Mouse (Mus musculus): ENCODE data around the gene Aoc3. TPM values are rescaled to one million over a fixed set of nuclear protein-coding genes. Genes with fewer than 3 reads are reported as not detected.
A peak's percentile ranks its signal among the peaks of the same experiment; 100 is the strongest.
"Not testable (repeated sequence)": the region's sequence is repeated elsewhere in the genome, so short reads cannot be mapped to it uniquely, and the experiment has no call there.

Aoc3 gene
- polyA plus RNA-seq, 1 experiment from 2014 or later = 0.69 TPM

DNA sequence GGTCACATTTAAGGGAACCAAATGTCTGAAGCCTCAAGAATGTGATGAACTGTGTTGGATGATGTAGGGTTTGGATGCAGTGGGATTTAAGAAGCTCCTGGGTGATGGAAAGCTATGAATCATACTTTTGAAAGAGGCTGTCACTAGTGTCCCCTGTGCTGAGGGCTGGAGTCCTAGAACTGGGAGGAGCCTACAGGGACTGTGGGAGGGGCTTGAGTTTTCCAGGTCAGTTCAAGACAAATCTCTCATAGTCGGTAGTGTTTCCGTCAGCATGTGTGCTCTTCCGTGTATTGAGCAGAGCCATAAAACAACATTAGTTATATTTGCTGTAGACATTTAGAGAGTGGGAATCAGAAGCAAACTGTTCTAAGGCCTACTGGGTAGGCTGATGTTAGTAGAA lies 3.1 kb upstream of the Aoc3 start:
- no peak for DNase-seq (ENCODE audit: low spot score)

DNA sequence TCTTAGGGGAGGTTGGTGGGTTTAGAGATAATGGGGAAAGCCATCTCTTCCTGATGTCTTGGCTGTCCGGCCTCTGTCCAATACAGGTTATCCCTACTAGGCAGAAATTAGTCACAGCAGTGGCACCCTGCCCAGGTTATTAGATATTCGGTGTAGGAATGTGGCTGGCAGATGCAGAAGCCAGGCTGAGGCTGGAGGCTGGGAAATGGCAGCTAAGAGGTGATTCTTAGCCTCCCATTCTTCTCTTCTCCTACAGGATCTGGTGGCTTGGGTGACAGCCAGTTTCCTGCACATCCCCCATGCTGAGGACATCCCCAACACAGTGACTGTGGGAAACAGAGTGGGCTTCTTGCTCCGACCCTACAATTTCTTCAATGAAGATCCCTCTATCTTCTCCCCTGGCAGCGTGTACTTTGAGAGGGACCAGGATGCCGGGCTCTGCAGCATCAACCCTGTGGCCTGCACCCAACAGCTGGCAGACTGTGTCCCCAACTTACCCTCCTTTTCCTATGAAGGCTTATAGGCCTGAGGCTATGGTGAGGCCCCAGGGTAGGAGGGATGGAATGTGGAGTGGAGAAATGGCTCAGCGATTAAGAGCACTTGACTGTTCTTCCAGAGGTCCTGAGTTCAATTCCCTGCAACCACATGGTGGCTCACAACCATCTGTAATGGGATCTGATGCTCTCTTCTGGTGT lies 1.3 kb upstream of the Aoc3 start:
- DNase-seq (ENCODE audit: low spot score) = no peak

DNA sequence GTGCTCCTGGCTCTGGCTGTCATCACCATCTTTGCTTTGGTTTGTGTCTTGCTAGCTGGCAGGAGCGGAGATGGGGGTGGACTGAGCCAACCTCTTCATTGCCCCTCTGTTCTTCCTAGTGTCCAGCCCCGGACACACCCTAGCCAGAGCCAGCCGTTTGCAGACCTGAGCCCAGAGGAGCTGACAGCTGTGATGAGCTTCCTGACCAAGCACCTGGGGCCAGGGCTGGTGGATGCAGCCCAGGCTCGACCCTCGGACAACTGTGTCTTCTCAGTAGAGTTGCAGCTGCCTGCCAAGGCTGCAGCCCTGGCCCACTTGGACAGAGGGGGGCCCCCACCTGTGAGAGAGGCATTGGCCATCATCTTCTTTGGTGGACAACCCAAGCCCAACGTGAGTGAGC lies 556 bp downstream of the Aoc3 start:
- DNase-seq (ENCODE audit: low spot score) = not testable (repeated sequence)

DNA sequence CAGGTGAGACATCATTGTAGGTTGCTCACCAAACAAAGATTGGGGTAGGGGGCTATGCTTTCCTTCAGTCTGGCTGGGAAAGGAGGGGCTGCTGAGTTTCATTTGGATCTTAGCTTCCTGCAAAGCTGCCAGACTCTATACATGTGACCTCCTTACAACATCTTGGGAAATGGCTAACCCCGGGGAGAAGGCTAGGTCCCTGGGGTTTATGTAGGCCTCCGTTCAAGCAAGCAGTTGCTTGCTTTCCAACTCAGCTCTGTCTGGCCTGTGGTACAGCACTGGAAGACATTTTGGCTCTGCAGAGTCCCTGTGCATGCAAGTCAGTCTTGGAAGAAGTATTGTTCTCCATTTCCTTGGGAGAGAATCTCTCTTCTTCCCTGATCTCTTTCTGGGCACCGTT lies 2.1 kb downstream of the Aoc3 start:
- no peak for DNase-seq (ENCODE audit: low spot score)

DNA sequence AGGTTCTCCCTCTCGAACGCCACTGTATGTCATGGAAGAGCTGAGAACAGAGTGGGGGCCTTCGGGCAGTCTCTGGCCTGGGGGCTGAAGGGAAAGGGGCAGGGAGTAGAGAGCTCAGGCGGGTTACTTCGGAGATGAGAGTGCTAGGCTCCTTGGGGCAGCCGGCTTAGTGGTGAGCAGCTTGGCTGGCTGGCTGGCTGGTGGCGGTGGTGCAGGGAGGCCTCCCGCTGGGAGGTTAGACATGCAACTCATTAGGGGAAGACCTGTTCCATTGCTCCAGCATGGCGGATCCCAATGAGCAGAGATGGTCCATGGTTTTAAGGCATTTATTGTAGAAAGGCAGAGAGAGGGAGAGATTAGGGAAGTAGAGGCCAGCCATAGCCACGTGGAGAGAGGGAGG lies 3.6 kb downstream of the Aoc3 start:
- no peak for DNase-seq (ENCODE audit: low spot score)

DNA sequence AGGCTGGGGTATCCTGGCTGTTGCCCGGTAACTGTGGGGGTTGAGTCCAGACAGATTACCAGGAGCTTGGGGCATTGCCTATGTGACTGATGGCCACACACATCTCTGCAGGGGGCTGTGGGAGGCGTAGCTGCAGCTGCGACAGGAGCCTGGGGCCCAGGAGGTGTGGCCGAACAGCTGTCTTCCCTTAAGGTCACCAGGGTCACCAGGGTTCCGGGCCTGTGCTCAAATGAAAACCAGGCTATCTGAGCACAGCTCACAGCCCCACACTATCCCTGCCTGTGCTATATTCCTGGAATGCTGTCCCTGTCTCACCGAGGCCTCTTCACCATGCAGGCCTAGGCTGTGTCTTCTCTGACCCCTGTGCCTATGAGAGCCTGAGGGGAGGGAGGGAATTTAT lies 4.1 kb downstream of the Aoc3 start:
- DNase-seq (ENCODE audit: low spot score) = no peak

DNA sequence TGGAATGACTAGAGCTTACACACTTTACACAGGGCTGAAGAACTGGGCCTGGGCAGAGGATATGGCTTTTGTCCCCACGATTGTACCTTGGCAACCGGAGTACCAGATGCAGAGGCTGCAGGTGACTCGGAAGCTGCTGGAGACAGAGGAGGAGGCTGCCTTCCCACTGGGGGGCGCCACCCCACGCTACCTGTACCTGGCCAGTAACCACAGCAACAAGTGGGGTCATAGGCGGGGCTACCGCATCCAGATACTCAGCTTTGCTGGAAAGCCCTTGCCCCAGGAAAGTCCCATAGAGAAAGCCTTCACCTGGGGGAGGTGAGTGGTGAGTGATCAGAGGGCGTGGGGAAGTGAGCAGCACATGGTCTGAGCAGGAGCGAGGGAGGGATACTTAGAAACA lies 5.3 kb downstream of the Aoc3 start:
- DNase-seq (ENCODE audit: low spot score) = no peak

DNA sequence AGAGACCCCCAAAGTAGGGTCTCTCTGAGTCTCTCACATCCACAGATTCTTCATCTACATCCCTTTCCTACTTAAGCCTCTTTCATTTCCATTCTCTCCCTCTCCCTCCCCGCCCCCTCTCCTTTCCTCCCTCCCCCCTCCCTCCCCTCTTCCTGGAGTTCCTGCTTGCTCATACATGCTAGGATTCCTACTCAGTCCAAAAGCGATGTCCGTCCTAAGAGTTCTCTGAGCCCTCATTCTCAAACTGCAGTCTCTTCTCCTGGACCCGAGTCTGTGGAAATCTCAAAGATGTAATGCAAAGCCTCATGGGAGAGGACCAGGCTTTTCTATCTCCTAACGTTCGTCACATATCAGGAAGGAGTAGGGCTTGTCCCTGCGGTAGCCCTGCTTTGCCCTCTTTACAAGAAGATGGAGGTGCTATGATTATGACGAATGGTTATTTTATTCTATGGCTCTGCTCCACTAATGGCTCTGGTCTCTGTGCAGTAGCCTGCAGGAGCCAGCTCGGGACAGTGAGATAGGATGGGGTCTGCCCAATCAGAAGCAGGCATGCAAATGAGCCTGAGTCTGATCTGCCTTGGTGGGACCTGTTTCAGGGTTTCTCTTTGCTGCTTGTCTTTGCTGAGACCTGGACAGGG lies 7.8 kb downstream of the Aoc3 start:
- peak; percentile 63 for DNase-seq (ENCODE audit: low spot score)

DNA sequence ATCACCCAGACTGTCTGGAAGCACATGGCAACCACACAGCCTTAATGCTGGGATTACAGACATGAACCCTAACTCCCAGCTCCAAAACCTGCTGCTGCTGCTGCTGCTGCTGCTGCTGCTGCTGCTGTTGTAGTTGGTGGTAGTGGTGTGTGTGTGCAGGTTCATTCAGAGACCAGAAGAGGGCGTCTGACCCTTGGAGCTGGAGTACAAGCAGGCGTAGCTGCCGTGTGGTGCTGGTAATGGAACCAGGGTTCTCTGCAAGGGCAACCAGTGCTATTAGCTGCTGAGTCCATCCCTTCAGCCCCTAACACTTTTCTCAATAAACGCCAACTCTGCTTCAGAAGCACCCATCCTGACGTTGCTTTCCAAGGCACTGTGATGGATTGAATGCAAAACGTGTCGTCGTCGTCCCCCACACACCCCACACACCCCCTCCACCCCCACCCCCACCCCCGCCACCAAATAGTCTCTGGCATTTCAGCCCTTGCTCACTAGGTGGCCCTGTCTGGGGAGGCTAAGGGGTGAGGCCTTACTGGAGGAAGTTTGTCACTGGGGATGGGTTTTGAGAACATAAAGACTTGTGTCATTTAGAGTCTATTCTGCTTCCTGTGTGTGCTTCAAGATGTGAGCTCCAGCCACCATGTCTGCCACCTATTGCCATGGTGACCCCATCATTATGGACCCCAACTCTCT lies 16.8 kb downstream of the Aoc3 start:
- DNase-seq (ENCODE audit: low spot score) = no peak

DNA sequence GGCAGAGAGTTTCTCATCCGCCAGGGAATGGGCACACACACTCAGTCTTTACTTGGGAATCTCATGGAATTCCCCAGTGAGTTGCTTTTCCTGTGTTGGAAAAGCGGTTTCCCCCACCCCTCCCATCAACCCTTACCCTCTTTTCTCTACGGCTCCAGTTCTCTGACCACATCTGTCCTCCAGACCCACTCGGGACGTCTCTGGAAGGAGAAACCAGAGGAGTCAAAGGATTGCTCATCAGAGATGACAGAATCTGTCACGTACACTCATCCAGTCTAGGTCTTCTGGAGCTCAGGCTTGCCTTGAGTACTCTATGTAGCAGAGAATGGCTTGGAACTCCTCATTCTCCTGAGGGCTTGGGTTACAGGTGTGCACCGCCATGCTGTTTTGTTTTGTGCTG lies 18.4 kb downstream of the Aoc3 start:
- no peak for DNase-seq (ENCODE audit: low spot score)

DNA sequence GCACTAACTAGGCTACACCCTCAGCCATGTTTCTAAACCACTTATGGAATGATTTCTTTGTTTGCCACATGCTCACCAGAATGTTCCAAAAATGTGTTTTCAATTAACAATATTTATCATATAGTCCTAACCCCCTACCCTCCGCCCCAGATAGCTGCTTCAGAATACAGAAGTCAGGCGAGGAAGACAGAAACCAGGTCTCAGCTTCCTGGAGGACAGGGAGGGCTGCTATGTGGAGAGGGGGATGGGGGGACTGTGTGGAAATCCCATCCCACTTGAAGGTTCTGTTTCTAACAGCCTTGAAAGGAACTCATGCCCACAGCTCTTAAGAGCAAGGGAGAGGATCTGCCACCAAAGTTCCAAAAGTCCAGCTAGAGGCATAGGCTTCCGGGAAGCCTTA lies 18.8 kb downstream of the Aoc3 start:
- no peak for DNase-seq (ENCODE audit: low spot score)

DNA sequence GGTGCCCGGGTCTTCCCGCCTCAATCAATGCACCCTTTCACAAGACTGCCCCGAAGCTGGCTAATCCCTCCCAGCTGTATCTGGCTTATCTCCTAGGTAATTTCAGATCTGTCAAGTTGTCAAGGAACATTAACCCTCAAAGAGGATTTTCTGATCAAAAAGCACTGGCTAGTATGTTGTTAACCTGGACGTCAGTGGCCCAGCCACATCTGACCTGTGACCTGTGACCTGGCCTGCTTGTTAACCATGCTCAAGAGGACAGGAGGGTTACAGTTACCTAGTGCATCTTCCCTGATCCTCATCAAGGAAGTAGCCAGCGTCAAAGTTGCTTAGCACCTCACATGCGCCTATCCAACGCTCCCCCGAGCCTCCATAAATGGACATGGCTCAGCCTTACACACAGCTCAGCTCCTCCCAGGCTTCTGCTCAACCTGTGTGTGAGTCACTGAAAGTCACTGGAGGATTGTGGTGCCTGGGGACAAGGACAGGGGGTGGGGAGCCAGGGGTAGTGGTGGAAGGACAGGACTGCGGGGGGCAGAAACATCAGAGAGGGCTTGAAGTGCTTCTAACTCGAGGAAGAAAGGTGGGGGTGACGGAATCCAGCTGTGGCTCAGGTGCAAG lies 20.8 kb downstream of the Aoc3 start:
- no peak for DNase-seq (ENCODE audit: low spot score)

DNA sequence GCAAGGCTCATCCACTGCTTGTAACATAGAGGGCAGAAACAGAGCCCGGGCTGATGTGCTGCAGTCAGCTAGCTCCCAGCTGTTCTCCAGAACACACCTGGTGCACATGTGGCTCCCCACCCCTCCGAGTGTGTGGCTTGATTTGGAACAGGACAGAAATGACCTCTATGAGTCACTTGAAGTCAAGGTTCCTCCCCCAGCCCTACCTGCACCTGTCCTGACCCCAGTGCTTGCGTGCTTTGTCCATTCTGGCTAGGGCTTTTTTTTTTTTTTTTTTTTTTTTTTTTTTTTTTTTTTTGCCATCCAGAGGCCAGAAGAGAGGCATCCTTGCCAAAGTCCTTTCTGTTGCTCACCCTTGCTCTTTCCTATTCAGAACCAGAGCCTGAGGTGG lies 21.3 kb downstream of the Aoc3 start:
- DNase-seq (ENCODE audit: low spot score) = no peak

DNA sequence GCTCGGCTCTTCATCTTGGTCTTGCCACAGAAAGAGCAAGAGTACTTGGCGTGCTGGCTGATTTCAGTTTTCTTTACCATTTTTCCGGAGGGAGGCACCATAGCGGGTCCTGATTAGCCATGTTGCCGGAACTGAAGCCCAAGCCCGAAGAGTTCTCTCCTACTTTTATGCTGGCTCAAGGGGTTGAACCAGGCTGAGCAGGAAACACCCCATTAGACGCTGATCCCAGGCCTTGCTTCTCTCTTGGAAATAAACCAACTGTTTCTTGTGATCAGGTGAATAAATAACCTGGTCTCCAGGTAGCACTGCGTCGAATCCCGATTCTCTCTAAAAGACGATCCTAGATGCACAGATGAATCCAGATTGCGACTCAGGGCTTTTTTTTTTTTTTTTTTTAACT lies 23.0 kb downstream of the Aoc3 start:
- no peak for DNase-seq (ENCODE audit: low spot score)

DNA sequence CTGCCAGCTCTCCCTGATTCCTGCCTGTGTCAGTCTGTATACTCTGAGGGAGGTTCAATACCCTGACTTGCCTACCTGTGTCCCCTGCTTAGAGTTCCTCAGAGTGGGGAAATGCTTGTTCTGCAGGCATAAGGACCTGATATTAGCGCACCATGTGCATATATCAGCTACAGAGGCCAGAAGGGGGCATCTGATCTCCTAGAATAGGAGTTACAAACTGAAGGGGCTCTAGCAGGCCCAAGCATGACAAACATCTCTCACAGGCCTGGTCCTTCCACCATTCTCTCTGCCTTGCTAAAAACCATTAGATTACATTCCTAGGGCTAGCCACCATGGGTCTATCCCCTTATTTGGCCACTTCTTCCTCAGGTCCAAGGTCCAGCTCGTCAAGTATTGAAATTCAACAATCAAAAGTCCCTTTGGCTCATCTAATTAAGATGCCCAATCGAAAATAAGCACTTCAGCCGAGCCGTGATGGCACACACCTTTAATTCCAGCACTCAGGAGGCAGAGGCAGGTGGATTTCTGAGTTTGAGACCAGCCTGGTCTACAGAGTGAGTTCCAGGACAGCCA lies 24.1 kb downstream of the Aoc3 start:
- peak; percentile 34 for DNase-seq (ENCODE audit: low spot score)

DNA sequence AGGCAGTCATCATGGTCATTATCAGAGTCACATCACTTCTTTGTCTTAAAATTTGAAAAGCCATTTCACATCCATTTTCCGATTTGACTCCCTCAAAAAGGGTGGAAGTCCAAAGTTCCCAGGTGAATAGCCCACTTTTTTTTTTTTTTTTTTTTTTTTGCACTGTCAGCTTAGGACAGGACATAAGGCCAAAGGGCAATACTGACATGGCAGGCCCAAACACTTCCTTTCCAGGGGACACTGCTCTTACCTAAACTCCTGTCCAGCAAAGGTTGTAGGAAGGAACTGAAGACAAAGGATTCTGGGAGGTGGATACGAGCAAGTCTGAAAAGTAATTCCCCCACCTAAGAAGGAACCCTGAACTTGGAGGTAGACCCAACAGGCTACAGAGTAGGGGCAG lies 25.5 kb downstream of the Aoc3 start:
- no peak for DNase-seq (ENCODE audit: low spot score)

DNA sequence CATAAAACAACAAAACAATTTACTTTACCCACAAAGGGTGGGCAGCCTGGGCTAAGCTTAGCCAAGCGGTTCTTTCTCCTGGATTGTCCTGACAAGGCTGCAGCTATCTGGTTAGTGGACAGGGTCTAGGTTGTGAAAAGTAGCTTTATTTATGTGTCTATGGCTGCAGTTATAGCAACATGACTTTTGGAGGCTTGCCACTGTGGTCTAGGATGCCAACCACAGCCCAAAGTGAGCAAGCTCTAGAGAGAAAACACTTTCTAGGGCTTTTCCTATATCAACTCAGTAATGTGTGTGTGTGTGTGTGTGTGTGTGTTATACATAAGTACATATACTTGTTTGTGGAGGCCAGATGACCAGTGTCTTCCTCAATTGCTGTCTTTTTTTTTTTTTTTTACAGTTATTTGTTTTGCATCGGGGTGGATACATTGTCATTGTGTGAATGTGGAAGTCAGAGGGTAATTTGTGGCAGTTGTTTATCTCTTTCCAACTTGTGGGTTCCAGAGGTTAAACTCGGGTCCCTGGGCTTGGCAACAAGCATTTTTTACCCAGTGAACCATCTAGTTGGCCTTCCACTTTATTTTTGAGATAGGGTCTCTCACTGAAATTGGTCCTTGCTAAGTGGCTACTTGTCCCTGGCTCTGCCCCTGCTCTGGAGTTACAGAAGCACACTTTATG lies 27.2 kb downstream of the Aoc3 start:
- DNase-seq (ENCODE audit: low spot score) = no peak

DNA sequence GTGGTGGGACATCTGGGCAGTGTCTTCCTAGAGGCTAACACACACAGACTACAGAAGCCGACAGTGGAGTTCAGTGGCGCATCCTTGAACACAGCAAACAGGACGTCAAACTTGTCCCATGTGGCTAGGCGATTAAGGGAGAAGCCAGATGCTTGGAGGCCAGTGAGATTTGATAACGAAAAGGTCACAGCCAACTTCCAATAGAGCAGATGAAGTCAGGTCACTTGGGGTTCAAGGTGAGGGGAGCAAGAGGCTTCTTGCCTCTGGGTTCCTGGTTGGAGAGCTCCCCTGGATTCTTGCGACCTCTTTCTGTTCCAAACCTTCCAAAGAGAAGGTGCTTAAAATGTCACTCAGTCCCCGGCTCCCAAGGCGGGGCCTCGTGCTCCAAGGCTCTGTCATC lies 29.4 kb downstream of the Aoc3 start:
- DNase-seq (ENCODE audit: low spot score) = peak; percentile 10

DNA sequence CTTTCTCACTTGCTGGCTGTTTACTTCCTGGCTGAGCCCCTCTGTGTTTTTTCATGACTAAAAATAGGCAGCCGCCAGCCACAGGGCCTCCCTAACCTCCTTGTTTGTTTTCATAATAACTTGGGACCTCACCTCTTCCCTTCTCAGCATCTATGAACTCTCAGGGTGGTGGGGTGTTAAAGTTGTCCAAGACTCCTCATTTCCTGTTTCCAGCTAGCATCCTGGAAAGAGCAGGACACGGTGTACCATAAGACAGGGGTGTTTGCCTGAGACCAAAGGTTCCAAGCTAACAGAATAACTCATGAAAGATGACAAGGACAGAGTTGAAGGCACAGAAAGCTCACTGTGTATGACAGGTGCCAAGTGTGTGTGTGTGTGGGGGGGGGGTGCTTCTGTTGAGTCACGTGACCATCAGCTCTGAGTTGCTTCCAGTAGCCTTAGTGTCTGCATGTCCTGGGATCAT lies 30.3 kb downstream of the Aoc3 start:
- peak; percentile 78 for DNase-seq (ENCODE audit: low spot score)

DNA sequence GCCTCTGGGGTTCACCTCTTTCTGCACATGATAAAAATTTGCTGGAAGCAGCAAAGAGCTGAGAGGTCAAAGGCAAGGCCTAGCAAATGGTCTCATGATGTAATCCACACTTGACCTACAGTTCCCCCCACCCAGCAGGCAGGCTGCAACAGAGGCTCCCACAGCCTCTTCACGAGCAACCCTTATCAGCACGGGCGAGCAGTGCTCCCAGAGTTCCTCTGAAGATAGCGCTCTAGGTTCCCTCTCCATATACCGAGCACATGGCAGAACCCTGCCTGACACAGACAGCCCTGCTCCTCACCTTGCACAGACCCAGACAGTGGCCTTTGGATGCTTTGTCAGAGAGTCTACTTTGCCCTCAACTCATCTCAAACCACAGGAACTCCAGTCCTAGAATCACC lies 34.1 kb downstream of the Aoc3 start:
- no peak for DNase-seq (ENCODE audit: low spot score)

DNA sequence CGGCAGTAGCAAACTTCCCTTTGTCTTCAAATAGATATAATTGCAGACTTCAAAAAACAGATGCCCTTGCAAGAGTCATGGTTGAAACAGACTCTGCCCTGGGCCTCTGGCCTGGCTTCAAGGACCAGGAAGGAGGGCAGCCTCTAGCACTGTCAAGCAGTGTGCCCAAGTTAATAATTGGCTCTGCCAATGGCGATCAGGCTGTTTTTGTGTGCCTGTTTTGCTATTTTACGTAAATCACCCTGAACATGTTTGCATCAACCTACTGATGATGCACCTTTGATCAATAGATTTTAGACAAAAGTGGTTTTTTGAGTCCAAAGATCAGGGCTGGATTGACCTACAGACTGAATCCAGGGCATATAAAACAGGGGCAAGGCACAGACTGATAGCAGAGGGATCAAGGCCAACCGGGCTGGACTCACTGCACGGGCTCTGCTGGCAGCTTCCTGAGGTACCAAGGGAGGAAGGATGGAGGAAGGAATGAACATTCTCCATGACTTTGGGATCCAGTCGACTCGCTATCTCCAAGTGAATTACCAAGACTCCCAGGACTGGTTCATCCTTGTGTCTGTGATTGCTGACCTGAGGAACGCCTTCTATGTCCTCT lies 37.0 kb downstream of the Aoc3 start, which contains the start of gene G6pc:
Gene G6pc, plus strand, starts transcription at position 236 of the 610 bp plus-strand sequence.
- no peak for DNase-seq (ENCODE audit: low spot score)

Measured in thymus, postnatal 0 days (tissue).